Mouse (Mus musculus): ENCODE data around the gene Gm26657.

Gm26657 gene

GRCm38 (mm10) chr4:56767861-56768284 is 28.0 kb downstream of the Gm26657 start:
- DNase-seq, result no peak

- no peak for DNase-seq
Observed at GRCm38 (mm10) chr4:56768913-56769312, 29.0 kb downstream of the Gm26657 start.

GRCm38 (mm10) chr4:56771065-56771464 is 31.2 kb downstream of the Gm26657 start:
- DNase-seq, result no peak
